Mouse (Mus musculus): ENCODE results near the gene Adrb1. TPM values are rescaled to one million over a fixed set of nuclear protein-coding genes. Genes with fewer than 3 reads are reported as not detected.

Gene Adrb1
- polyA plus RNA-seq, 1 experiment from 2014 or later: 1.0 TPM

- 79% methylated on average over 17 of the region's 17 CpGs for WGBS
- H3K4me2 ChIP-seq (replicated peaks; ENCODE audit: low read depth): no peak overlapping the region
- no peaks in the 10 kb centered on the region for H3K36me3 ChIP-seq (ENCODE audit: control insufficient read depth, insufficient read depth)
- H3K4me3 ChIP-seq (ENCODE audit: low read depth, low read length): no peak overlapping the region
- H3K9me3 ChIP-seq (ENCODE audit: control insufficient read depth): no peaks in the 10 kb centered on the region
- no peak for TF ChIP-seq CTCF (IDR thresholded peaks at IDR 0.05; ENCODE audit: low read depth)
- H3K9ac ChIP-seq (ENCODE audit: low read depth, low read length): no peak overlapping the region
- H3K4me1 ChIP-seq (replicated peaks; ENCODE audit: control insufficient read depth, insufficient read depth, low read length): no peaks in the 10 kb centered on the region
- ATAC-seq: no peak
- no peaks in the 10 kb centered on the region for H3K27me3 ChIP-seq (replicated peaks; ENCODE audit: control insufficient read depth, insufficient read depth, low read length)
- no peak overlapping the region for H3K27ac ChIP-seq (ENCODE audit: low read depth, low read length)
These were observed 11.7 kb upstream of the Adrb1 start for GRCm38 (mm10) chr19:56710131-56710905.

GRCm38 (mm10) chr19:56713613-56714012 is 8.4 kb upstream of the Adrb1 start:
- Histone ChIP-seq H3K36me3 (ENCODE audit: control insufficient read depth, insufficient read depth) (no peaks in the 10 kb centered on the region), H3K27me3 (replicated peaks; ENCODE audit: control insufficient read depth, insufficient read depth, low read length) (no peaks in the 10 kb centered on the region; the same call in 1 of the 2 replicates), H3K4me2 (replicated peaks; ENCODE audit: low read depth) (no peak overlapping the region), H3K9me3 (ENCODE audit: control insufficient read depth) (no peaks in the 10 kb centered on the region), H3K27ac (ENCODE audit: low read depth, low read length) (no peak overlapping the region), H3K4me3 (ENCODE audit: low read depth, low read length) (no peak overlapping the region), H3K9ac (ENCODE audit: low read depth, low read length) (no peak overlapping the region), H3K4me1 (replicated peaks; ENCODE audit: control insufficient read depth, insufficient read depth, low read length) (no peaks in the 10 kb centered on the region)
- WGBS: 92% methylated on average over 5 of the region's 5 CpGs
- ATAC-seq: no peak
- no peak for TF ChIP-seq CTCF (IDR thresholded peaks at IDR 0.05; ENCODE audit: low read depth)

DNA sequence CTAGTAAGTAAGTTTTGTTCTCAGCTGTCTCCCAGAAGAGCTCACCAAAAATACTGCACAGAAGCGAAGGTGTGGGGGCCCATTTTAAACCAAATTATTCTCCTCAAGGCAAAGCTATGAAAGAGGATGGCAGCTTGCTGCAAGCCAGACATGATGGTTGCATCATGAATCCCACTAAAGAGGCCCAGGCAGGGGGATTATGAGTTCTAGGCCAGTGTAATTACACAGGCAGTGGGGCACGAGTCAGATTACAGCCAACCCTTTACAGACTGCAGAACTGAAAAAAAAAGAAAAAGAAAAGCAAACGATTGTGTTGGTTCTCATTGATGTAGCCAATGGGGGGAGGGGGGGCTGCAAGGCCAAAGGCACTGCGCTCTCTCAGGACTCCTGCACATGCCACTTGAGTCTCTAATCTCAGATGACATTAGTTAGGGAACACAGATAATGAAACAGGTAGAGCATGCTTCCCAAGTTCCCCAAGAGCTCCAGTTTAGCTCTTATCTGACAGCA is 7.3 kb upstream of the Adrb1 start:
- Histone ChIP-seq H3K36me3 (ENCODE audit: control insufficient read depth, insufficient read depth) (no peaks in the 10 kb centered on the region), H3K4me3 (ENCODE audit: low read depth, low read length) (no peak overlapping the region), H3K9ac (ENCODE audit: low read depth, low read length) (no peak overlapping the region), H3K4me2 (replicated peaks; ENCODE audit: low read depth) (no peak overlapping the region), H3K27me3 (replicated peaks; ENCODE audit: control insufficient read depth, insufficient read depth, low read length) (peaks cover 6% of the 10 kb centered on the region), H3K9me3 (ENCODE audit: control insufficient read depth) (no peaks in the 10 kb centered on the region), H3K27ac (ENCODE audit: low read depth, low read length) (no peak overlapping the region), H3K4me1 (replicated peaks; ENCODE audit: control insufficient read depth, insufficient read depth, low read length) (no peaks in the 10 kb centered on the region)
- 50% methylated on average over 4 of the region's 4 CpGs for WGBS
- TF ChIP-seq CTCF (IDR thresholded peaks at IDR 0.05; ENCODE audit: low read depth): no peak
- ATAC-seq: no peak

DNA sequence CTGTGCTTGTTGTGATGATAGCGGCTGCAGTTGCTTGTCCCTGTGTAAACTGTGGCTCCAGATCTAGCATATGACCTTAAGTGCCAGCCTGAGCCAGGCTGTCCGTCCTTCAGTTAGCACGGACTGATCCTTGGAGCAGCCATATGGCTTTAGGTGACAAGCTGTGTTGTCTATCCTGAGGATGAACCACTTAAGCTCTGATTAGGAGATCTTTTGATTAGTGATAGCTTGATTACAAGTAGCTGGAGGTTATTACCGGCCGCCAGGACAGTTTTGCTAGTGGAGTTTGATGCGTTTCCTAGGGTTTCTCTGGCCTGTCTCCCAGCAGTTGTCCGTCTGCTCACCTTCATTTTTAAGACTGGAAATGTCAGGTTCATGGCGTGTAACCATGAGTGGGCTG is 4.0 kb upstream of the Adrb1 start:
- Histone ChIP-seq H3K27me3 (replicated peaks; ENCODE audit: control insufficient read depth, insufficient read depth, low read length) (peaks cover 38% of the 10 kb centered on the region), H3K27ac (ENCODE audit: low read depth, low read length) (no peak overlapping the region), H3K36me3 (ENCODE audit: control insufficient read depth, insufficient read depth) (no peaks in the 10 kb centered on the region), H3K9ac (ENCODE audit: low read depth, low read length) (no peak overlapping the region), H3K4me3 (ENCODE audit: low read depth, low read length) (no peak overlapping the region), H3K4me2 (replicated peaks; ENCODE audit: low read depth) (no peak overlapping the region), H3K4me1 (replicated peaks; ENCODE audit: control insufficient read depth, insufficient read depth, low read length) (peaks cover 8% of the 10 kb centered on the region; the same call in 1 of the 2 replicates), H3K9me3 (ENCODE audit: control insufficient read depth) (no peaks in the 10 kb centered on the region)
- no peak for ATAC-seq
- no peak for TF ChIP-seq CTCF (IDR thresholded peaks at IDR 0.05; ENCODE audit: low read depth)
- 77% methylated on average over 8 of the region's 8 CpGs for WGBS

- TF ChIP-seq CTCF (IDR thresholded peaks at IDR 0.05; ENCODE audit: low read depth): no peak
- Histone ChIP-seq H3K4me1 (replicated peaks; ENCODE audit: control insufficient read depth, insufficient read depth, low read length) (peaks cover 12% of the 10 kb centered on the region; the same call in 1 of the 2 replicates), H3K9me3 (ENCODE audit: control insufficient read depth) (no peaks in the 10 kb centered on the region), H3K36me3 (ENCODE audit: control insufficient read depth, insufficient read depth) (no peaks in the 10 kb centered on the region), H3K4me3 (ENCODE audit: low read depth, low read length) (peak overlapping the region; percentile 54), H3K27me3 (replicated peaks; ENCODE audit: control insufficient read depth, insufficient read depth, low read length) (peaks cover 53% of the 10 kb centered on the region), H3K9ac (ENCODE audit: low read depth, low read length) (no peak overlapping the region), H3K27ac (ENCODE audit: low read depth, low read length) (no peak overlapping the region), H3K4me2 (replicated peaks; ENCODE audit: low read depth) (peak overlapping the region; percentile 90)
- no peak for ATAC-seq
- 31% methylated on average over 13 of the region's 13 CpGs for WGBS
These were observed 1.1 kb upstream of the Adrb1 start for GRCm38 (mm10) chr19:56720882-56721281.

DNA sequence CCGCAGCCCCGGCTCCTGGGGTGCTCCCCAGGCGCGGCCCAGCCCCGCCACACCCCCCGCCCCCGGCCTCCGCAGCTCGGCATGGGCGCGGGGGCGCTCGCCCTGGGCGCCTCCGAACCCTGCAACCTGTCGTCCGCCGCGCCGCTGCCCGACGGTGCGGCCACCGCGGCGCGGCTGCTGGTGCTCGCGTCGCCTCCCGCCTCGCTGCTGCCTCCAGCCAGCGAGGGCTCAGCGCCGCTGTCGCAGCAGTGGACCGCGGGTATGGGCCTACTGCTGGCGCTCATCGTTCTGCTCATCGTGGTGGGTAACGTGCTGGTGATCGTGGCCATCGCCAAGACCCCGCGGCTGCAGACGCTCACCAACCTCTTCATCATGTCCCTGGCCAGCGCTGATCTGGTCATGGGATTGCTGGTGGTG is 300 bp downstream of the Adrb1 start:
- Histone ChIP-seq H3K4me2 (replicated peaks; ENCODE audit: low read depth) (peak overlapping the region; percentile 90), H3K27me3 (replicated peaks; ENCODE audit: control insufficient read depth, insufficient read depth, low read length) (peaks cover 57% of the 10 kb centered on the region), H3K27ac (ENCODE audit: low read depth, low read length) (no peak overlapping the region), H3K4me3 (ENCODE audit: low read depth, low read length) (peak overlapping the region; percentile 54), H3K36me3 (ENCODE audit: control insufficient read depth, insufficient read depth) (no peaks in the 10 kb centered on the region), H3K9me3 (ENCODE audit: control insufficient read depth) (no peaks in the 10 kb centered on the region), H3K4me1 (replicated peaks; ENCODE audit: control insufficient read depth, insufficient read depth, low read length) (peaks cover 12% of the 10 kb centered on the region; the same call in 1 of the 2 replicates), H3K9ac (ENCODE audit: low read depth, low read length) (peak overlapping the region; percentile 46; the same call in 1 of the 2 replicates)
- WGBS: under 1% methylated on average over 47 of the region's 48 CpGs
- no peak for TF ChIP-seq CTCF (IDR thresholded peaks at IDR 0.05; ENCODE audit: low read depth)
- ATAC-seq: no peak; the same call in 1 of the 2 replicates

All from intestine, postnatal 0 days (tissue).